Mouse (Mus musculus) kidney, postnatal 10 days (tissue): Measurements from ENCODE around the gene Impg2.
A peak's percentile ranks its signal among the peaks of the same experiment; 100 is the strongest.

Source experiments
- DNase-seq: peaks from one replicate; pipeline ENCODE4 v3.0.0; 2021; ENCODE audit warnings: mixed read lengths

The Impg2 gene

GRCm38 (mm10) chr16:56302996-56303395 is 98.9 kb downstream of the Impg2 start:
- no peak for DNase-seq

- DNase-seq: no peak
Measured at GRCm38 (mm10) chr16:56304167-56304566, 100.1 kb downstream of the Impg2 start.

GRCm38 (mm10) chr16:56307575-56307974 is 103.5 kb downstream of the Impg2 start:
- DNase-seq: peak; percentile 38

- peak; percentile 23 for DNase-seq
Measured at GRCm38 (mm10) chr16:56311291-56311690, 107.2 kb downstream of the Impg2 start.
